In the genomic region with DNA sequence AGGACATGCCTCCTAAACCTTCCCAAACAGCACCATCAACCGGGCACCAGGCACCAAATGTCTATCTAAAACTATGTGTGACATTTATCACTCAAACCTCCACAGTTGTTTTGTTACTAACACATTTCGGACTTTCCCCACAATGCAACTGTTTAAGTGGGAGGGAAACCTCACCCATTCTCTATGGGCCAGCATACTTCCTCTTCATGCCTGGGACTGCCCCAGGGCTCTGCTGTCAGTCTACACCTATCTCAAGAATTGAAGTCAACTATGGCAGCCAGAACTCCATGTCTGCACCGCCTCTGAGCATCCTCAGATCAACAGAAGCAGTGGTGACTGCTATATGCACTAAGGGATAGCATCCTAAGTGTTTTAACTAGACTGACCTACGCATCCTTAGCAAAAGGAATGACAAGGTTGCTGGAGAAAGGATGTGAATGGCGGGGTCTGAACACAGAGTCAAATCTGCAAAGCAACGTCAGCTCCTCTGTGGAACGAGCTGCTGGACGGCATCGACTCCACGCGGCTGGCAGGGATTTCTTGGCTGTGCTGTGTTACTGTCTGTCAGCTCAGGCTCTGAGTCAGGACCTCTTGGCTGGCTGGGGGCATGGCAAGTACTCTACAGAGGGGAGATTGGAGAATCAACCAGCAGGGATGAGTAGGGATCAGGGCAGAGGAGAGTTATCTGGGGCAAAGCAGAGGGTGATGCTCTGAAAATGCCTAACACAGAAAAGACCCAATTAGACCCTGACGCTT, we compare ENCODE assay signal across 15 mouse cellular contexts. TPM values are rescaled to one million over a fixed set of nuclear protein-coding genes. Genes with fewer than 3 reads are reported as not detected.
DNase-seq lines count a peak whose midpoint lies in the region; ATAC-seq and TF ChIP-seq lines count a peak whose summit lies in the region.
"Had no signal": no experiment of that assay in that cellular context is flagged by ENCODE, and none has a peak within 500 bp of the region (broad histone marks: within the 10 kb centered on the region; RNA-seq: fewer than 3 reads in every experiment).

No protein-coding gene starts in this region.

- peak; percentile 73 for DNase-seq in gastrocnemius, adult 2 months
- no peak for DNase-seq in gastrocnemius, adult 8-10 months (ENCODE audit: low spot score in 2 of 2)
- peak in 1 of 2 experiments; percentile 66 for DNase-seq in spleen, adult 2 months (ENCODE audit: low read depth in 1 of 2, low spot score in 2 of 2)
- DNase-seq in spleen, postnatal 4 days (ENCODE audit: low spot score in 2 of 2): no peak
- DNase-seq in adrenal gland, postnatal 36 days: no peak
- no peak for DNase-seq in left cerebral cortex, postnatal 36 days (ENCODE audit: low spot score in 2 of 2)
- DNase-seq: kidney, adult 2 months; layer of hippocampus, adult 9-11 months; liver; lung, postnatal 4 days; right cerebral cortex, postnatal 4 days had no signal

- no peak overlapping the region for H3K9ac ChIP-seq in forebrain, embryonic 16.5 days (replicated peaks; ENCODE audit: low read depth, low read length)
- H3K9ac ChIP-seq: heart, embryonic 13.5 days; neural tube, embryonic 12.5 days had no signal

- no peak for TF ChIP-seq POLR2A in spleen, adult 2 months (IDR thresholded peaks at IDR 0.05; ENCODE audit: low read depth, low read length)
- TF ChIP-seq POLR2A in small intestine, adult 2 months (IDR thresholded peaks at IDR 0.05; ENCODE audit: low read depth, low read length): no peak

- H3K27me3 ChIP-seq in spleen, adult 2 months (ENCODE audit: control insufficient read depth, insufficient read depth, low read length): no peaks in the 10 kb centered on the region
- H3K27me3 ChIP-seq in forebrain, embryonic 16.5 days (replicated peaks; ENCODE audit: control insufficient read depth, insufficient read depth, low read length): no peaks in the 10 kb centered on the region
- H3K27me3 ChIP-seq in small intestine, adult 2 months (ENCODE audit: control insufficient read depth, insufficient read depth, low read length): no peaks in the 10 kb centered on the region
- H3K27me3 ChIP-seq: neural tube, embryonic 12.5 days had no signal

- TF ChIP-seq CTCF in gastrocnemius, adult 2 months (IDR thresholded peaks at IDR 0.05): no peak
- TF ChIP-seq CTCF in spleen, adult 2 months (IDR thresholded peaks at IDR 0.05; ENCODE audit: extremely low read depth, insufficient read depth, insufficient read length, insufficient replicate concordance): no peak
- TF ChIP-seq CTCF in small intestine, adult 2 months (IDR thresholded peaks at IDR 0.05; ENCODE audit: extremely low read depth, insufficient read length, insufficient replicate concordance, low read depth, low read length): no peak

- WGBS in spleen, adult 2 months: 67% methylated on average over 12 of the region's 12 CpGs
- WGBS in forebrain, embryonic 16.5 days: 62% methylated on average over 12 of the region's 12 CpGs
- 85% methylated on average over 12 of the region's 12 CpGs for WGBS in small intestine, adult 2 months

- intact Hi-C loops in gastrocnemius, adult 2 months (cut with DNase I): no loop called here
- intact Hi-C loops in left cerebral cortex, postnatal 36 days (cut with DNase I): no loop called here

- H3K4me2 ChIP-seq in forebrain, embryonic 16.5 days (ENCODE audit: low read length): no peak overlapping the region
- H3K4me2 ChIP-seq: heart, embryonic 13.5 days; neural tube, embryonic 12.5 days had no signal

- H3K9me3 ChIP-seq in forebrain, embryonic 16.5 days (ENCODE audit: control insufficient read depth, low read length): no peaks in the 10 kb centered on the region
- H3K9me3 ChIP-seq: heart, embryonic 13.5 days; neural tube, embryonic 12.5 days had no signal

- no peaks in the 10 kb centered on the region for H3K36me3 ChIP-seq in spleen, adult 2 months (ENCODE audit: control insufficient read depth, insufficient read depth, low read length)
- no peaks in the 10 kb centered on the region for H3K36me3 ChIP-seq in forebrain, embryonic 16.5 days (ENCODE audit: control insufficient read depth, insufficient read depth)
- H3K36me3 ChIP-seq in small intestine, adult 2 months (ENCODE audit: control insufficient read depth, insufficient read depth, low read length): no peaks in the 10 kb centered on the region
- H3K36me3 ChIP-seq: heart, embryonic 13.5 days; neural tube, embryonic 12.5 days had no signal

- no peak overlapping the region for H3K4me3 ChIP-seq in gastrocnemius, adult 2 months
- H3K4me3 ChIP-seq in spleen, adult 2 months (ENCODE audit: extremely low read depth, insufficient read depth, insufficient read length): no peak overlapping the region
- H3K4me3 ChIP-seq in forebrain, embryonic 16.5 days (replicated peaks; ENCODE audit: low read length): no peak overlapping the region
- H3K4me3 ChIP-seq in small intestine, adult 2 months (ENCODE audit: low read depth, low read length): no peak overlapping the region
- H3K4me3 ChIP-seq: heart, embryonic 13.5 days; neural tube, embryonic 12.5 days had no signal

- H3K4me1 ChIP-seq in spleen, adult 2 months (ENCODE audit: control insufficient read depth, insufficient read depth, insufficient read length): peaks cover 81% of the 10 kb centered on the region; the same call in 1 of the 2 replicates
- H3K4me1 ChIP-seq in forebrain, embryonic 16.5 days (replicated peaks; ENCODE audit: control insufficient read depth, insufficient read depth, low read length): peaks cover 33% of the 10 kb centered on the region
- peaks cover 51% of the 10 kb centered on the region for H3K4me1 ChIP-seq in small intestine, adult 2 months (ENCODE audit: control insufficient read depth, insufficient read depth, insufficient read length, low read length)

- H3K27ac ChIP-seq in gastrocnemius, adult 2 months: peak overlapping the region; percentile 97
- H3K27ac ChIP-seq in spleen, adult 2 months (ENCODE audit: insufficient read depth, low read length): peak overlapping the region; percentile 95
- peak overlapping the region; percentile 51; the same call in 1 of the 2 replicates for H3K27ac ChIP-seq in forebrain, embryonic 16.5 days (ENCODE audit: low read length)
- peak overlapping the region; percentile 23; the same call in 1 of the 2 replicates for H3K27ac ChIP-seq in small intestine, adult 2 months (ENCODE audit: insufficient read depth, low read depth, low read length)
- H3K27ac ChIP-seq: heart, embryonic 13.5 days; neural tube, embryonic 12.5 days had no signal

- ATAC-seq in forebrain, embryonic 16.5 days: peak; percentile 11; the same call in 1 of the 2 replicates

RNA-seq across cellular contexts. Expression of a gene that starts 23.0 kb away (rescaled TPM):
- total RNA-seq in gastrocnemius, adult 2 months (2021): 10 to 100 TPM; 28.4 to 34.7 TPM
- total RNA-seq in gastrocnemius, adult 8-10 months (2022): 10 to 100 TPM; 32.5 to 47.7 (median 37.3) TPM
- 48.3 and 51.8 TPM in 2 replicates for polyA plus RNA-seq in spleen, adult 2 months (2012; rRNA removed)
- 18.1 and 20.7 TPM in 2 replicates for polyA plus RNA-seq in forebrain, embryonic 16.5 days (2015; fragmentation: Nextera tagmentation; extraction: Ambion mirVana)
- polyA plus RNA-seq in small intestine, adult 2 months (2012; rRNA removed): 10.2 and 11.7 TPM in 2 replicates
- 1 to 10 TPM; 1.9 to 2.2 TPM for total RNA-seq in adrenal gland, postnatal 36 days (2021)
- total RNA-seq in left cerebral cortex, postnatal 36 days (2021): 10 to 100 TPM; 16.7 to 28.8 TPM

Comparison
In these comparisons a context has a peak if more than half of its experiments do, and no peak if none do; other contexts are left out.
1. H3K27ac ChIP-seq: peak in every context shown above with its lines; median percentile 97 in gastrocnemius, adult 2 months; 95 in spleen, adult 2 months; 51 in forebrain, embryonic 16.5 days; 23 in small intestine, adult 2 months.
2. RNA of a gene that starts 23.0 kb away (total RNA-seq): 32.5 to 47.7 TPM in gastrocnemius, adult 8-10 months, 28.4 to 34.7 TPM in gastrocnemius, adult 2 months and 16.7 to 28.8 TPM in left cerebral cortex, postnatal 36 days; 1.9 to 2.2 TPM in adrenal gland, postnatal 36 days; every median in the first group is over 4 times any median in the second.